Mouse (Mus musculus) ES-Bruce4 (cell line): Measurements from ENCODE around the gene Fars2. TPM values are rescaled to one million over a fixed set of nuclear protein-coding genes. Genes with fewer than 3 reads are reported as not detected.

Source experiments
- H3K27ac ChIP-seq: 2 replicates; pipeline ENCODE4 v1.5.1; 2012; ENCODE audit warnings: low read length, inconsistent platforms; ENCODE audit not compliant: insufficient read depth
- H3K27me3 ChIP-seq: 2 replicates; pipeline ENCODE4 v1.6.1; 2012; ENCODE audit warnings: mild to moderate bottlenecking, low read length, inconsistent platforms; ENCODE audit not compliant: control insufficient read depth, poor library complexity, insufficient read depth, severe bottlenecking
- H3K36me3 ChIP-seq: 2 replicates; pipeline ENCODE4 v1.6.1; 2012; ENCODE audit warnings: inconsistent platforms, mild to moderate bottlenecking, low read length, moderate library complexity; ENCODE audit not compliant: control insufficient read depth, poor library complexity, insufficient read depth, severe bottlenecking
- H3K4me1 ChIP-seq: one replicate; pipeline ENCODE4 v1.8.1; 2011; ENCODE audit warnings: low read length; ENCODE audit not compliant: control insufficient read depth, insufficient read depth
- H3K4me3 ChIP-seq: 2 replicates; pipeline ENCODE4 v1.5.1; 2011; ENCODE audit warnings: low read depth, mild to moderate bottlenecking, low read length
- H3K9ac ChIP-seq: 2 replicates; pipeline ENCODE4 v1.6.1; 2012; ENCODE audit warnings: low read depth, mild to moderate bottlenecking, inconsistent platforms; ENCODE audit not compliant: poor library complexity, severe bottlenecking
- H3K9me3 ChIP-seq: replicated peaks from 2 replicates; pipeline ENCODE4 v1.6.1; 2012; ENCODE audit warnings: mild to moderate bottlenecking, low read length, inconsistent platforms; ENCODE audit not compliant: control insufficient read depth, poor library complexity, insufficient read depth, severe bottlenecking
- CTCF ChIP-seq: IDR thresholded peaks from one replicate; pipeline ENCODE4 v1.8.1; 2011; ENCODE audit warnings: low read depth, low read length
- EP300 ChIP-seq: IDR thresholded peaks from 2 replicates; pipeline ENCODE4 v1.6.1; 2011; ENCODE audit warnings: low read depth, low read length; ENCODE audit not compliant: insufficient read depth
- POLR2A ChIP-seq: IDR thresholded peaks from one replicate; pipeline ENCODE4 v1.8.1; 2011; ENCODE audit warnings: low read length; ENCODE audit not compliant: insufficient read depth
- polyA plus RNA-seq: library from polyadenylated mRNA; stranded (reverse); fragments of >200 nt; gene quantifications from 2 replicates; pipeline ENCODE4 v1.2.4, GENCODE M21; 2011; ENCODE audit warnings: low read depth; ENCODE audit not compliant: missing spikeins, insufficient read depth, insufficient read length

The Fars2 gene
- polyA plus RNA-seq, 1 experiment: 23.3 TPM

DNA sequence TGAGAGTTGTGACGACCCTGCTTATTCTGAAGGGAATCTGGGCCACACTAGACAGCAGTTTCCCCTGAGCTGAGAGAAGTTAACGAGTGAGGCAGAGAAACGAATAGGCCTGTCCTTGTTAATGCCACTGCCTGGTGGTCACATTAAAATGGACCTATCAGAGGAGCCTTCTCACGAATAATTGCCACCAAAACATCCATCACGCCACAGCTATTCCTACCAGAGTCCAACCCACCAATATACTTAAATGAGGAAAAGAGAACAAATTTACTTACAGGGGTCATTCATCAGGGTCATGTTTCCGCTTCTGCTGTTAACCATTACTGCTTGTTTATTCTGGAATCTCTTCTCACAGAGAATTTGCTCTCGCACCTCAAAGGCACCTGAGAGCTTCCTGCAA lies 531.0 kb downstream of the Fars2 start:
- Histone ChIP-seq H3K27me3 (no peaks in the 10 kb centered on the region), H3K9me3 (no peaks in the 10 kb centered on the region), H3K4me1 (no peaks in the 10 kb centered on the region), H3K27ac (no peak overlapping the region), H3K9ac (no peak overlapping the region), H3K36me3 (no peaks in the 10 kb centered on the region), H3K4me3 (no peak overlapping the region)
- TF ChIP-seq POLR2A (no peak), EP300 (no peak), CTCF (no peak)

GRCm38 (mm10) chr13:36654251-36654650 lies 537.0 kb downstream of the Fars2 start:
- no peaks in the 10 kb centered on the region for H3K27me3 ChIP-seq
- TF ChIP-seq CTCF (no peak), POLR2A (no peak), EP300 (no peak)

DNA sequence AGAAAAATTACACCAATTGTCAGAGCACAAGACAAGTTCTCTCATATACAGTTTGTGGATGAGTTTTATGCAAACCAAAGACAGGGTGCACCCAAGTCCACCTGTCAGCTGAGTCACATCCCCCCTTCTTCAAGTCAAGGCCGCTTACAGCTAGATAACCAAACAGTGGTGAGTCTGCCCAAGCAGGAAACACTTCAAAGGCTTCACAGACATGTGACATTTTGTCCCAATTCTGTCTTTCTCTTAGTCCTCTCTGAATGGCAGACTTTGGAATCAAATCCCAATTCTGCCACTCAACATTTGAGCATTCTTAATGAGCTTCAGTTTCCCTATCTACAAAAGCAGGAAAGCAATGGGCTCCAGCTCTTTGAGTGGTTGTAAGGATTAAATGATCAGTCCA lies 562.1 kb downstream of the Fars2 start:
- no peaks in the 10 kb centered on the region for H3K4me1 ChIP-seq
- TF ChIP-seq POLR2A (no peak), EP300 (no peak)
- H3K27ac ChIP-seq: no peak overlapping the region
- no peaks in the 10 kb centered on the region for H3K36me3 ChIP-seq
- H3K9me3 ChIP-seq: no peaks in the 10 kb centered on the region
- no peak overlapping the region for H3K4me3 ChIP-seq
- no peak overlapping the region for H3K9ac ChIP-seq
- H3K27me3 ChIP-seq: no peaks in the 10 kb centered on the region

More at GRCm38 (mm10) chr13:36654251-36654650, 537.0 kb downstream of the Fars2 start:
- Histone ChIP-seq H3K36me3 (no peaks in the 10 kb centered on the region), H3K4me1 (no peaks in the 10 kb centered on the region), H3K9ac (no peak overlapping the region), H3K9me3 (no peaks in the 10 kb centered on the region), H3K4me3 (no peak overlapping the region), H3K27ac (no peak overlapping the region)

GRCm38 (mm10) chr13:36680690-36681355 lies 563.6 kb downstream of the Fars2 start:
- no peak for TF ChIP-seq EP300
- TF ChIP-seq CTCF: no peak
- no peak for TF ChIP-seq POLR2A
- no peaks in the 10 kb centered on the region for H3K36me3 ChIP-seq
- H3K9ac ChIP-seq: no peak overlapping the region
- no peaks in the 10 kb centered on the region; the same call in 1 of the 2 replicates for H3K9me3 ChIP-seq
- H3K27ac ChIP-seq: no peak overlapping the region
- H3K4me1 ChIP-seq: no peaks in the 10 kb centered on the region
- H3K4me3 ChIP-seq: no peak overlapping the region
- no peaks in the 10 kb centered on the region for H3K27me3 ChIP-seq

GRCm38 (mm10) chr13:36683581-36683980 lies 566.4 kb downstream of the Fars2 start:
- no peaks in the 10 kb centered on the region for H3K4me1 ChIP-seq
- H3K9me3 ChIP-seq: no peaks in the 10 kb centered on the region; the same call in 1 of the 2 replicates
- H3K4me3 ChIP-seq: no peak overlapping the region
- no peaks in the 10 kb centered on the region for H3K27me3 ChIP-seq
- no peaks in the 10 kb centered on the region for H3K36me3 ChIP-seq
- TF ChIP-seq EP300 (no peak), CTCF (no peak), POLR2A (no peak)
- no peak overlapping the region for H3K27ac ChIP-seq
- H3K9ac ChIP-seq: no peak overlapping the region

DNA sequence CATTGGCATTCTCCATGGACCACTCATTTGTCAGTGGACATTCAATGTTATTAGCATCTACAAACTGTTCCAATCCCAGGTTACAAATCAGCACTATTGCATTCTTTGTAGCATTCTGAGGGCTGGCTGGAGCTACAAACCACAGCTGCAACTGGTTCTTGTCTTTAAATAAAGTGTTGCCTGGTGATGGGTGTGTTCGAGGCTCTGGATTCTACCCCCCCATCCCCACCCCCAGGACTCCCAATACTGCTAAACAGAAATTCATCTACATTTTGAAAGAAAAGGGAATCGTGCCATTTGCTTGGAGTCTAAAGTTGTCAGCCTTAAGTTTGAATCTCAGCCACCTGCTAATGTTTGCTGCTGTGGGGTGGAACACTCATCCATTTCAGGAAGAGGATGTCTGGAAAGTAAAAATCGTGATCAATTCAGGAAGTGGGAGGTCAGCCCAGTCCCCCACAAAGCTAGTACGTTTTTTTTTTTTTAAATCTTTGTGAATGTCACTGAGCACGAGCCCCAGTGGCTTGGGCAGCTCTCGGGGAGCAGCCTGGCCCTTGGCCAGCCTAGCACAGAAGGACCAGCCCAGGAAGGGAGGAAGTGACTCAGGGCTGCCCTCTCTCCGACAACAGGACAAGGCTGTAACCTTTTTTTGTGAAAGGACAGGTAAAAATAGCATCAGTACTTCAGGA lies 578.4 kb downstream of the Fars2 start:
- Histone ChIP-seq H3K36me3 (no peaks in the 10 kb centered on the region), H3K9ac (no peak overlapping the region), H3K27me3 (no peaks in the 10 kb centered on the region), H3K4me3 (no peak overlapping the region), H3K4me1 (no peaks in the 10 kb centered on the region), H3K27ac (no peak overlapping the region), H3K9me3 (no peaks in the 10 kb centered on the region)
- TF ChIP-seq EP300 (no peak), CTCF (no peak), POLR2A (no peak)
